27 mouse cellular contexts compared by ENCODE assay signal in genomic region chr9:45660191-45660590, GRCm38 (mm10).
DNase-seq lines count a peak whose midpoint lies in the region; ATAC-seq and TF ChIP-seq lines count a peak whose summit lies in the region.
"Had no signal": no experiment of that assay in that cellular context is flagged by ENCODE, and none has a peak within 500 bp of the region (broad histone marks: within the 10 kb centered on the region; RNA-seq: fewer than 3 reads in every experiment).

No protein-coding gene starts in this region.

- H3K36me3 ChIP-seq in forebrain, embryonic 10.5 days (replicated peaks): no peaks in the 10 kb centered on the region
- H3K36me3 ChIP-seq in forebrain, embryonic 14.5 days (ENCODE audit: control insufficient read depth, insufficient read depth, low read length): no peaks in the 10 kb centered on the region
- no peaks in the 10 kb centered on the region for H3K36me3 ChIP-seq in hindbrain, embryonic 10.5 days
- H3K36me3 ChIP-seq in hindbrain, embryonic 16.5 days (ENCODE audit: control insufficient read depth, insufficient read depth, low read length): no peaks in the 10 kb centered on the region
- H3K36me3 ChIP-seq in midbrain, embryonic 10.5 days: no peaks in the 10 kb centered on the region
- no peaks in the 10 kb centered on the region; the same call in 1 of the 2 replicates for H3K36me3 ChIP-seq in midbrain, postnatal 0 days (ENCODE audit: insufficient read depth, low read length)
- H3K36me3 ChIP-seq: embryonic facial prominence, embryonic 10.5 days; embryonic facial prominence, embryonic 15.5 days; heart, embryonic 12.5 days; limb, embryonic 12.5 days; liver, embryonic 15.5 days; stomach, embryonic 15.5 days had no signal

- H3K4me1 ChIP-seq in forebrain, embryonic 10.5 days: peaks cover 65% of the 10 kb centered on the region
- peaks cover 57% of the 10 kb centered on the region for H3K4me1 ChIP-seq in forebrain, embryonic 14.5 days (ENCODE audit: control insufficient read depth, insufficient read depth, low read length)
- H3K4me1 ChIP-seq in hindbrain, embryonic 10.5 days (replicated peaks): peaks cover 66% of the 10 kb centered on the region
- peaks cover 54% of the 10 kb centered on the region for H3K4me1 ChIP-seq in hindbrain, embryonic 16.5 days (ENCODE audit: control insufficient read depth, insufficient read depth, low read depth, low read length)
- H3K4me1 ChIP-seq in midbrain, embryonic 10.5 days: peaks cover 71% of the 10 kb centered on the region
- peaks cover 31% of the 10 kb centered on the region for H3K4me1 ChIP-seq in midbrain, postnatal 0 days (ENCODE audit: insufficient read depth, low read length)
- H3K4me1 ChIP-seq: heart, embryonic 12.5 days; liver, embryonic 15.5 days had no signal

- H3K4me2 ChIP-seq in forebrain, embryonic 14.5 days (ENCODE audit: low read length): no peak overlapping the region
- H3K4me2 ChIP-seq in hindbrain, embryonic 16.5 days (ENCODE audit: low read length): no peak overlapping the region
- H3K4me2 ChIP-seq in midbrain, postnatal 0 days (ENCODE audit: low read depth, low read length, poor library complexity, severe bottlenecking): no peak overlapping the region
- H3K4me2 ChIP-seq: embryonic facial prominence, embryonic 15.5 days; heart, embryonic 12.5 days; limb, embryonic 12.5 days; liver, embryonic 15.5 days; lung, embryonic 14.5 days; stomach, embryonic 15.5 days had no signal

- CTCF ChIA-PET in Patski (lab: Charles Lee): no interaction called here

- peak overlapping the region; percentile 17; the same call in 1 of the 2 replicates for H3K27ac ChIP-seq in forebrain, embryonic 10.5 days
- no peak overlapping the region for H3K27ac ChIP-seq in forebrain, embryonic 14.5 days (ENCODE audit: low read depth, low read length)
- H3K27ac ChIP-seq in hindbrain, embryonic 10.5 days: peak overlapping the region; percentile 64; the same call in 1 of the 2 replicates
- H3K27ac ChIP-seq in hindbrain, embryonic 16.5 days (ENCODE audit: low read depth, low read length): no peak overlapping the region
- peak overlapping the region; percentile 67; the same call in 1 of the 2 replicates for H3K27ac ChIP-seq in midbrain, embryonic 10.5 days (replicated peaks)
- H3K27ac ChIP-seq in midbrain, postnatal 0 days (ENCODE audit: low read depth, low read length): no peak overlapping the region
- H3K27ac ChIP-seq: embryonic facial prominence, embryonic 10.5 days; embryonic facial prominence, embryonic 15.5 days; heart, adult 2 months; left cerebral cortex, adult 2 months; limb, embryonic 12.5 days; liver, embryonic 15.5 days; macrophage; stomach, embryonic 15.5 days had no signal

- no peaks in the 10 kb centered on the region for H3K9me3 ChIP-seq in forebrain, embryonic 10.5 days
- H3K9me3 ChIP-seq in forebrain, embryonic 14.5 days (replicated peaks; ENCODE audit: control insufficient read depth, low read length): no peaks in the 10 kb centered on the region
- no peaks in the 10 kb centered on the region for H3K9me3 ChIP-seq in hindbrain, embryonic 10.5 days
- H3K9me3 ChIP-seq in hindbrain, embryonic 16.5 days (ENCODE audit: control insufficient read depth, low read length): no peaks in the 10 kb centered on the region
- no peaks in the 10 kb centered on the region for H3K9me3 ChIP-seq in midbrain, embryonic 10.5 days (replicated peaks)
- no peaks in the 10 kb centered on the region for H3K9me3 ChIP-seq in midbrain, postnatal 0 days (ENCODE audit: low read length)
- H3K9me3 ChIP-seq: embryonic facial prominence, embryonic 10.5 days; embryonic facial prominence, embryonic 15.5 days; heart, embryonic 12.5 days; limb, embryonic 12.5 days; liver, embryonic 15.5 days; stomach, embryonic 15.5 days had no signal

- H3K27me3 ChIP-seq in forebrain, embryonic 10.5 days (ENCODE audit: poor library complexity, severe bottlenecking): no peaks in the 10 kb centered on the region
- H3K27me3 ChIP-seq in forebrain, embryonic 14.5 days (replicated peaks; ENCODE audit: control insufficient read depth, insufficient read depth, low read length): no peaks in the 10 kb centered on the region
- H3K27me3 ChIP-seq in hindbrain, embryonic 10.5 days (ENCODE audit: insufficient read depth, poor library complexity, severe bottlenecking): no peaks in the 10 kb centered on the region
- H3K27me3 ChIP-seq in hindbrain, embryonic 16.5 days (replicated peaks; ENCODE audit: control insufficient read depth, insufficient read depth, low read length): no peaks in the 10 kb centered on the region
- H3K27me3 ChIP-seq in midbrain, embryonic 10.5 days (ENCODE audit: low read depth, poor library complexity, severe bottlenecking): no peaks in the 10 kb centered on the region
- H3K27me3 ChIP-seq in midbrain, postnatal 0 days (ENCODE audit: insufficient read depth, low read length): no peaks in the 10 kb centered on the region
- no peaks in the 10 kb centered on the region for H3K27me3 ChIP-seq in Patski
- H3K27me3 ChIP-seq: embryonic facial prominence, embryonic 15.5 days; limb, embryonic 12.5 days; liver, embryonic 15.5 days; stomach, embryonic 15.5 days had no signal

- ATAC-seq in forebrain, embryonic 14.5 days: no peak
- ATAC-seq in hindbrain, embryonic 16.5 days: no peak
- ATAC-seq in midbrain, postnatal 0 days (ENCODE audit: low FRiP score): no peak
- ATAC-seq in Patski: peak; percentile 87
- ATAC-seq: activated CD4-positive, CD25-positive, alpha-beta regulatory T cell, adult 4 months; intestine, postnatal 0 days had no signal

- DNase-seq in forebrain, embryonic 10.5 days (ENCODE audit: extremely low spot score, low spot score): no peak
- DNase-seq in forebrain, embryonic 14.5 days (ENCODE audit: low spot score): no peak
- DNase-seq in hindbrain, embryonic 10.5 days (ENCODE audit: low spot score): no peak
- DNase-seq in midbrain, embryonic 10.5 days (ENCODE audit: low spot score): no peak
- no peak for DNase-seq in midbrain, postnatal 0 days (ENCODE audit: low spot score)
- no peak for DNase-seq in Patski (ENCODE audit: low read depth, low spot score)
- no peak for DNase-seq in ovary, postnatal 36 days (ENCODE audit: low spot score)
- DNase-seq: adrenal gland, adult 2 months; adrenal gland, postnatal 36 days; cerebellum, adult 18-20 months; cerebellum, postnatal 25 days; heart, adult 2 months; kidney, postnatal 36 days; lung, embryonic 14.5 days; right cerebral cortex, postnatal 25 days had no signal

- in situ Hi-C loops in Patski (cut with MboI; ENCODE audit: low pct_unique_long_range_greater_than_20kb): no loop called here

- POLR2A ChIA-PET in Patski (lab: Charles Lee): no interaction called here

- H3K9ac ChIP-seq in forebrain, embryonic 14.5 days (ENCODE audit: low read length): no peak overlapping the region
- no peak overlapping the region for H3K9ac ChIP-seq in hindbrain, embryonic 16.5 days (ENCODE audit: low read depth, low read length)
- H3K9ac ChIP-seq in midbrain, postnatal 0 days (replicated peaks; ENCODE audit: low read length, poor library complexity, severe bottlenecking): no peak overlapping the region
- H3K9ac ChIP-seq: embryonic facial prominence, embryonic 15.5 days; heart, embryonic 12.5 days; limb, embryonic 12.5 days; liver, embryonic 15.5 days; lung, embryonic 14.5 days; stomach, embryonic 15.5 days had no signal

- TF ChIP-seq CTCF in midbrain, postnatal 0 days (IDR thresholded peaks at IDR 0.05): no peak
- TF ChIP-seq CTCF in Patski (IDR thresholded peaks at IDR 0.05): no peak

- H3K4me3 ChIP-seq in forebrain, embryonic 10.5 days: no peak overlapping the region
- no peak overlapping the region for H3K4me3 ChIP-seq in forebrain, embryonic 14.5 days (ENCODE audit: low read depth, low read length)
- no peak overlapping the region for H3K4me3 ChIP-seq in hindbrain, embryonic 10.5 days
- H3K4me3 ChIP-seq in hindbrain, embryonic 16.5 days (ENCODE audit: low read length): no peak overlapping the region
- H3K4me3 ChIP-seq in midbrain, embryonic 10.5 days: no peak overlapping the region
- no peak overlapping the region for H3K4me3 ChIP-seq in midbrain, postnatal 0 days (ENCODE audit: low read depth, low read length)
- H3K4me3 ChIP-seq: embryonic facial prominence, embryonic 10.5 days; embryonic facial prominence, embryonic 15.5 days; heart, adult 2 months; heart, embryonic 12.5 days; layer of hippocampus, adult 2 months; left cerebral cortex, adult 2 months; limb, embryonic 12.5 days; liver, embryonic 15.5 days; stomach, embryonic 15.5 days had no signal

- 78% methylated on average over 3 of the region's 3 CpGs for WGBS in forebrain, embryonic 10.5 days
- 78% methylated on average over 3 of the region's 3 CpGs for WGBS in forebrain, embryonic 14.5 days
- 77% methylated on average over 3 of the region's 3 CpGs for WGBS in hindbrain, embryonic 10.5 days
- WGBS in hindbrain, embryonic 16.5 days: 64% methylated on average over 3 of the region's 3 CpGs
- 68% methylated on average over 3 of the region's 3 CpGs for WGBS in midbrain, embryonic 10.5 days
- 75% methylated on average over 3 of the region's 3 CpGs for WGBS in midbrain, postnatal 0 days

Comparison
In these comparisons a context has a peak if more than half of its experiments do, and no peak if none do; other contexts are left out.
1. H3K27ac ChIP-seq: peak in forebrain, embryonic 10.5 days (single experiment), hindbrain, embryonic 10.5 days (single experiment) and midbrain, embryonic 10.5 days (single experiment); none in forebrain, embryonic 14.5 days (single experiment), hindbrain, embryonic 16.5 days (single experiment) and midbrain, postnatal 0 days (single experiment).